Mouse (Mus musculus) Muller cell, postnatal 12 days (primary cell): Measurements from ENCODE around the gene Gfap.

Source experiments
- DNase-seq: peaks from one replicate; pipeline ENCODE4 v3.0.0-alpha.2; 2015; ENCODE audit errors: inconsistent ontology term

Gfap gene

GRCm38 (mm10) chr11:102896641-102897040 lies 4.1 kb downstream of the Gfap start:
- no peak for DNase-seq

DNA sequence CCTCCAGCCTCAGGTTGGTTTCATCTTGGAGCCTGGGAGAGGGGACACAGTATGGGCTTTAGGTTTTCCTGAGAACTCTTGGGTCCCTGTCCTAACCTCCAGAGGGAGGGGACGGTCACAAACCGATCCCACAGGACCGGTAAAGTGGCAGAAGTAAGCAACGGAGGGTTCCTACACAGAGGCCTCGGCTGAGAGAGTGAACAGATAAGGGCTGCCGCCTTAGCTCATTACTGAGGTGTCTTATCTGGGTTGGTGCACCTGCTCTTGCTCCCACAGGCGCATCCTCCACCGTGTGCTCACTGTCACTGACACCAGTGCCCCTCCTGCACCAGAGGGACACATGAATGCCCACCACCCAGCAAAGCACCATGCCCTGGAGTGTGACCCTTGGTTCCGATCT lies 4.9 kb downstream of the Gfap start:
- no peak for DNase-seq

DNA sequence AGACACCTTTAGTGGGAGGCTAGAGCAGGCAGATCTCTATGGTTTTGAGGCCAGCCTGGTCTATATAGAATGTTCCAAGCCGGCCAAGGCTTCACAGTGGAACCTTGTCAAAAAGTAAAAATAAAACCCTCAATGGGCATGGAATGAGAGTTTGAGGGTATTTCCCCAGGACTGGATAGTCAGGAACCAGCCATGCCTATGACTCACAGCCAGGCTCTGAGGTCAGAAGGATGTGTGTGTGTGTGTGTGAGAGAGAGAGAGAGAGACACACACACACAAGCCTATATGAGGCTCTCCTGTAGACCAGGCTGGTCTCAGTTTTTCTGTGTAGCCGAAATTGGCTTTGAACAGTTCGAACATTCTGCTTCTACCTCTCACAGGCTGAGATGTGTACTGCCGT lies 6.0 kb downstream of the Gfap start:
- DNase-seq, result no peak

DNA sequence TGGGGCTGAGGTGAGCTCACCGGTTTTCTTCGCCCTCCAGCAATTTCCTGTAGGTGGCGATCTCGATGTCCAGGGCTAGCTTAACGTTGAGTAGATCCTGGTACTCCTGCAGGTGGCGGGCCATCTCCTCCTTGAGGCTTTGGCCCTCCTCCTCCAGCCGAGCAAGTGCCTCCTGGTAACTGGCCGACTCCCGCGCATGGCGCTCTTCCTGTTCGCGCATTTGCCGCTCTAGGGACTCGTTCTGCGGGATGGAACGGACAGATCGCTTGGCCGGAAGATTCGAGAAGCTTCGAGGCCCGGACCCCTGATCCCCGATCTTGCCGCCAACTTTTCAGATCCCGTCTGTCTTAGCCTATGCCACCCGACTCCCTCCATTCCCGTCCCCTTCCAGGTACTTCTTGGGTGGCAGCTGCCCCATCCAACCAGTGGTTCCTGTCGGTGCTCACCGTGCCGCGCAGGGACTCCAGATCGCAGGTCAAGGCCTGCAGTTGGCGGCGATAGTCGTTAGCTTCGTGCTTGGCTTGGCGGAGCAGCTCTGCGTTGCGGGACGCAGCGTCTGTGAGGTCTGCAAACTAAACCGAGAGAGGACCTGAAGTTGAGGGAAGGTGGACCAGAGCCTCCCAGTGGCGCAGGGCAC lies 7.6 kb downstream of the Gfap start:
- DNase-seq, result peak; percentile 59

DNA sequence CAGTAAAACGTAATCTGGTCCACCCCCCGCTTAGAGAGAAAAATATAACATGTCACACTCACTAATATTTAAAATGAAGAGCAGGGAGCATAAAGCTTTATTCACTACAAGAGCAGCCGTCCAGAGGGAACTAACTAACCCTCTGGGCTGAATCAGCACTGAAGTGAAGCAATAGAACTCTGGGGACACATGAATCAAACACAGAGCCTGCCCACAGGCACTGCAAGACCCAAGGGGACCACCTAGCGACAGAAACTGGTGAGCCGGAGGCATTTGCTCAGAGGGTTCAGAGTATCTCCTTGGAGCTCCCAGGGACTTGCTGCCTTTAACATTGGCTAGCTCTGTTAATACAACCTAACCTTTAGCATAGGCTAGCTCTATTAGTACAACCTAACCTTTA lies 10.6 kb downstream of the Gfap start:
- DNase-seq, result no peak

DNA sequence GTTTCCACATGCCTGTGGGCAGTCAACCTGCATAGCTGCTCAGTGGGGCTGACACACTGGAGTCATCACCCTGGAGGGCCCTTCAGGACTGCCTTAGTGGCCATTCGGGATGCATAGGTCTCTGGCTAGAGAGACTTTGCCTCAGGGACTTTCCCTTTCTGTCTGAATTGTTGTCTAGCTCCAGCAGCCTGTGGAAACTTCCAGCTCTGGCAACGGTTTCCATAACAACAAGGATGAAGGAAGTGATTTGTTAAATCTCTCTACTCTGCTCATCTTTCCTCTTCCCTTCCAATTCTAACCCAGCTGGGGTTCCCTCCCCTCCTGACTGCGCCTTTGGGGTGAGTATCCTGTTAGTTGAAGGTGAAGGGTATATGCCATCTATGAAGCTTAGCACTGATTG lies 12.6 kb downstream of the Gfap start:
- DNase-seq, result peak; percentile 47

DNA sequence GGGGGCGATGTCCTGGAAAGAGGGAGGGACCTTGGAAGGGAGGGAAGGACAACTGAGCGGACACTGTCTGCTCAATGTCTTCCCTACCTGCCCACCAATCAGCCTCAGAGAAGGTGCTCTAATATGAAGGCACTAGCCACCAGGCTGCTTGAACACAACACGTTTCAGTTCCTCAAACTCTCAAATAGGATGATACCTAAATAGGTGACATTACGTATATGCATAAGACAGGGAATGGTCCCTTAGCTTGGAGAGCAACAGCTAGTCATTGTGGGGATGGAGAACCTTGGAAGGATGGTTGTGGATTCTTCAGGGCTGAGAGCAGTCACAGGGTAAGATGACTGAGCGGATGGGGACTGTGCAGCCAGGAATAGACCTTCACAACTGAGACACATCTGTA lies 13.3 kb downstream of the Gfap start:
- DNase-seq, result no peak

DNA sequence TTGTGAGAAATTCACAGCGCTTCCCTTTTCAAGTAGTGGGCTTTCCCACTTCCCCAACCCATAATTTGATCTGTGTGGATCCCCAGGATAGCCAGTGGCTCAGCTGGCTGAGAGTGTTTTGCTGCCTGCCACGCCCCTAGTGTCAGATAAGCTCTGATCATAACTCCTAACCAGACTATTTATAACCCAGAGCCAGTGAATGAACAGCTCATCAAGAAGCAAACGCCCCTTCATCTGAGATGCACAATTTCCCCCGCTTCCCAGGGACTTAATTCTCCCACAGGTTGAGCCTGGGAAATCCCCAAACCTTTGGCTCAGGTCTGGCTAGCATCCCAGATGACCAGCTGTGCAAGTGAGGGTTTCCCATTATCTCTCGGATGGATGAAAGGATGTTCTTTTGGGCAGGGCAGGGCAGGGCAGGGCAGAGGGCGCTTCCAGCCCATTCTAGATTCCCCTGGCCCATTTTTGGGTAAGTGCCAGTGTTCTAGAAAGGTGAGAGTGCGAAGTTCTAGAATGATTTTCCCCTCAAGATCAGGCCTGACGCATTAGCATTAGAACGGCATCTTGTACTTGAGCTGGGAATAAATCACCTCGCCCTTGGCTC lies 16.0 kb downstream of the Gfap start, which contains the start of gene Fam187a:
Gene Fam187a, plus strand, starts transcription at position 554 of the 604 bp plus-strand sequence.
- DNase-seq, result no peak

DNA sequence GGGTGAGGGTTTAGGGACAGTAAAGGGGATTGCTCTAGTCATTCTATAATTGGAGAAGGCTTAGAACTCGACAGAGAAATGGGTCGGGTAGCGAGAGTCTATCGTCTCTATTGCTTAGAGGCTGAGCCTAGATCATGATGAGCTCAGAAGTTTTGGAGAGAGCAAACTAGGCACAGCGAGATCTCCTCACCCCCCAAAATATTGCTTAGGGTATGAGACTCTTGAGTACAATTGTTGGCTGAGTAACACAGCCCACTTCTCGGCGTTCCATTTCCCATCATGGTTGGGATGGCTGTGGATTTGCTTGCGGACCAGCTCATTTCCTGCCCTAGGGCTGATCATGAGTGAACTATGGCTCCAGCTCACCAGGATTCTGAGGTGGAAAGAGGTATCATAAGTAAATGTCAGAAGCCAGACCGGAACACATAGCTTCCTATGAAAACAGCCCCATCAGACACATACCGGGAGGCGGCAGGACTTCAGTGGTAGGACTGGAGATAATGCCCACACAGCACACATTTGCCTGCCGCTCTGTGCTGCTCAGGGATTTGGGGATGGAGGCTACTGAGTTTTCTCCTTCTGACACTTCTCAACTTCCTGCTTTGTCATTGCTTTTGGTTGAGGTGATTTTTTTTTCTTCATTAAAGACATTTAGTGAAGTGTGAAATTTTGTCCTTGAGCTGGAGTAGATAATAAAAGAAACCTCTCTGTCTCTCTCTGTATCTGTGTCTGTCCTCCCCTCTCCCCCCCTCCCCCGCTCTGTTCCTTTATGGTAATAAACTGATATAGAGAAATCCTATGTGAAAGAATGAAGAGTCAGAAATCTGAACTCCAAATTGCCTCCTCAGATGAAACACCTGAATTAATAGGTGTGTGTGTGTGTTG lies 19.2 kb downstream of the Gfap start:
- DNase-seq, result no peak

GRCm38 (mm10) chr11:102880585-102881313 lies 20.0 kb downstream of the Gfap start, which contains the start of the genes Eftud2 and Ccdc103:
TSS of gene Eftud2 (minus strand) at chr11:102880985.
TSS of gene Ccdc103 (plus strand) at chr11:102881204.
- DNase-seq, result peak; percentile 88

DNA sequence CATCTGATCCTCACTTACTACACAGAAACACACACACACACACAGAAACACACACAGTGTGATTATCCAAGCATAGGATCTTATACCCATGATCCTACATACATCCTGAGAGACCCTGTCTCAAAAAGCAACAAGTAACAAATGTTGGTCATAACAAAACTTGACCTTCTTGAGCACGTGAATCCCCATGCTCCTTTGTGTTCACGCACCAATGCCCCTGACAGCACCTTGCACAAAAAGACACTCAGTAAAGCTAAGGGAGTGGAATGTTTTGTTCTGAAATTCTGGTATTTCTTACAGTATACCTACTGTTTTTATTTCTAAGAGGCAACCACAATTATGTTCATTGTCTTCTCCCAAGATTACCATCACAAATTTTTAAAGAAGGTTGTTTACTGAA lies 21.2 kb downstream of the Gfap start:
- no peak for DNase-seq

- DNase-seq, result no peak
Observed at GRCm38 (mm10) chr11:102874801-102875334, 25.8 kb downstream of the Gfap start.

DNA sequence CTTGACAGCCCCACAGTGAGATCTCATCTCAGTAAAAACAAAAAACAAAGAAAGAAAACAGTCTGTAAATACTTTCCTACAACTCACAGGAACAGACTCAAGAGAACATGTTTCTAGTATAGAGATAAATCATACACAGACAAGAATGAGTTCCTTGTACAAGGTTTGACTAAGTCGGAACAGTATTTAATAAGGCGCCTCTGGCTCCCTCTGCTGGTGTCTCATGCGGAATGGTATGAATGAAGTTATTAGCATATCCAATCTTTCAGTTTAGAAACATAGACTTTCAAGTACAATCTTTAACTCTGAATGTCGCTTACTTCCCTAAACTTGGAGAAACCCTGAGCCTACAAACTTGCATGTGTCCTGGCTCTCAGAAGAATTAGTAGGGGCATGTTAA lies 36.4 kb downstream of the Gfap start:
- peak; percentile 26 for DNase-seq

DNA sequence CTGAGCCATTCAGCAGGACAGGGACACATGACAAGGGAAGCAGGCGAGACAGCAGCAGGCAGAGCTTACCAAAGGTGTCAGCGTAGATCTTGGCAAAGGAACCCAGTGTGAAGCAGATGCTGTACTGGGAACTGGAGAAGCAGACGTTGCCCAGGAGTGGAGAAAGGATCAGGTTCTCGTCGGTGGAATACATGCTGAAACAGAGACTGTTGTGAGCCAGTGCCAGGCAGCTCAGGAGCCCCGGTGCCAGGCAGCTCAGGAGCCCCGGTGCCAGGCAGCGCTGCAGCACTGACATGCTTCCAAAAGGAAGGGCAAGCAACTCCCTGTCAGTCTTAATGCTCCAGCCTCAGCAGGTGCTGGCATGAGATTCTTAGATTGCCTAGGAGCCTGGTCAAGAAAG lies 40.8 kb downstream of the Gfap start:
- no peak for DNase-seq

DNA sequence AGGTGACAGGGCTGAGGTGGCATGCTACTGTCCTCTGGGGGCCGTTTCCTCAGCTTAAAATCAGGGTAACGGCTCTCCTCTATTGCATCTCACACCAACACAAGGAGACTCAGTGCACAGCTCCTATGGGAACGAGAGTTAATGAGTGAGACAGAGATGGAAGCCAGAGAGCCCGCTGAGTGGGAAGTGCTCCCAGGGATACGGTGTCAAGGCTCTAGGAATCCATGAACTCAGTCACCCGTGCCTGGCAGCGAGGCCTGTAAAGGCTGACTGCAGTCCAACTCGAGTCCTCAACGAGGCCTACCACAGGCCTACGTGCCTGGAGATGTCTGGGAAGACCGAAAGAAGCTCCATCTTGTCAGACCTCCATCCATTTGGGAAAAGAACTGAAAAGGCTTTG lies 41.8 kb downstream of the Gfap start:
- peak; percentile 20 for DNase-seq

- no peak for DNase-seq
Observed at GRCm38 (mm10) chr11:102855941-102856340, 44.8 kb downstream of the Gfap start.

GRCm38 (mm10) chr11:102853760-102854159 lies 47.0 kb downstream of the Gfap start:
- no peak for DNase-seq

DNA sequence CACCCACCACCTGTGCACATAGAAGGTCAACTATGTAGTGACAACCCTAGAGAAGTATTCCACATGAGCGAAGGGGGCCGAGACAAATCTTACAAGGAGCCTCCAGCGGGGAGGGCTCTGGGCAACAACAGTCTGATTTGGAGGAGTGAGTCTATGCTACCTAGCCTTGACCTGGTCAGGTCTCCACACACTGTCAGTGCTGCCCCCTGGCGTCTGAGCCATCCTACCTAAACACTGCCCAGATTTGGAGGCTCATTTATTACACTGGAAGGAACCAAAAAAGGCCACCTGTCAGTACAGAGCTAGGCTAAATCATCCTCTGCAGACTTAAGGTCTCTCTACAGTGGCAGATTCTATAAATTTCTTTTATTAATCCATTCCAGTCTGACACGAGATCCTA lies 48.8 kb downstream of the Gfap start:
- DNase-seq, result peak; percentile 39

DNA sequence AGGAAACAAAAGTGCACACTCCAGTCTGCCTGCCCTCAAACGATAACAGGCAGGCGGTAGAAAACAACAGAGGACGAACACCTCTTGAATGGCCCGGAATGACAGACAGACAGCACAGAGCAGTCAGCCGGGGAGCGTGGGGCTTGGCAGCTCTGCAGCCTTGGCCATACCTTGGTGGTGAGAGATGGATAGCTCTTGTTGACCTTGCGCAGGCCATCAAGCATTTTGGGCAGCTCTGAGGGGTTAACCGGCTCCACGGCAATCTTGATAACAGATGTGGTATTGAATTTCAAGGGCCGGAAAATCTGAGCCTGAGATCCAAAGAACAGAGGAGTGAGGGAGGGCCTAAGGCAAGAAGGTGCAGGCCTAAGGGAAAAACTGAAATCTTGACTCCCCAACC lies 54.8 kb downstream of the Gfap start:
- no peak for DNase-seq

DNA sequence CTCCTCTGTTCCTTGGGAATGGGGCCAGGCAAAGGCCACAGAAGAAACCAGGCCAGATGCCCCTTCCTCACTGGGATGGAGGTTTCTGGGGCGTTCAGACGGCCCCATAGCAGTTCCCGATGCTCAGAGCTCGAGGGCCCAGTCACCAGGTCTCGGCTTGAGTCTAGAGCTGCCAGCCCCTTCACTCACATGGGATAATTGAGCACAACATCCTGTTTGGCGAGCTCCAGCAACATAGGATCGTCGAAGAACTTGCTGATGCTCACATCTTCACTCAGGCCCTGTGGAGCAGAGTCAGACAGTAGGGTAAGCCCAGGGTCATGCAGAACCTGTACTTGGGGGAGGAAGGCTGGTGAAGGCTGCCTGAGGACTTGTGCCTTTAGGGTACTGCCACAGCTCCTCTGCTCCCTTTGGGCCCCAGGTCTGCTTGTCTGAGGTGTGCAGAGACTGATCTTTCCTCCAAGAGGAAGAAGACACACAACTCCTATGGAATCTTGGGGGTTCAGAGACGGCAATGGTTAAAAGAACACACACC lies 62.0 kb downstream of the Gfap start:
- DNase-seq, result no peak

- DNase-seq, result no peak
Observed at GRCm38 (mm10) chr11:102838126-102838525, 62.6 kb downstream of the Gfap start.
